Mouse (Mus musculus) testis, adult 2 months (tissue): ENCODE data around the gene Nhlrc2. TPM values are rescaled to one million over a fixed set of nuclear protein-coding genes. Genes with fewer than 3 reads are reported as not detected.

Experiments
- H3K27ac ChIP-seq: fragments of 200-500 bp; 2 replicates; pipeline ENCODE4 v1.5.1; 2012; ENCODE audit warnings: low read depth, low read length; ENCODE audit not compliant: control insufficient read depth, insufficient read depth
- H3K27me3 ChIP-seq: fragments of 200-500 bp; 2 replicates; pipeline ENCODE4 v1.6.1; 2012; ENCODE audit warnings: mild to moderate bottlenecking, low read length, moderate library complexity; ENCODE audit not compliant: control insufficient read depth, insufficient read depth
- H3K36me3 ChIP-seq: fragments of 200-500 bp; 2 replicates; pipeline ENCODE4 v1.6.1; 2012; ENCODE audit warnings: mild to moderate bottlenecking, low read length; ENCODE audit not compliant: control insufficient read depth, insufficient read depth
- H3K4me1 ChIP-seq: fragments of 200-500 bp; 2 replicates; pipeline ENCODE4 v1.6.1; 2012; ENCODE audit warnings: low read length; ENCODE audit not compliant: control insufficient read depth, insufficient read depth
- H3K4me3 ChIP-seq: fragments of 200-500 bp; 2 replicates; pipeline ENCODE4 v1.5.1; 2012; ENCODE audit warnings: low read depth, mild to moderate bottlenecking, low read length, moderate library complexity, mixed read lengths; ENCODE audit not compliant: control insufficient read depth
- CTCF ChIP-seq: fragments of 200-500 bp; IDR thresholded peaks from 2 replicates; pipeline ENCODE4 v1.5.1; 2012; ENCODE audit warnings: low read depth, mild to moderate bottlenecking, inconsistent platforms, low read length, moderate library complexity; ENCODE audit not compliant: control insufficient read depth, insufficient read depth, insufficient replicate concordance
- POLR2A ChIP-seq: fragments of 200-500 bp; IDR thresholded peaks from 2 replicates; pipeline ENCODE4 v1.6.1; 2012; ENCODE audit warnings: low read depth, mild to moderate bottlenecking, inconsistent platforms, low read length, moderate library complexity; ENCODE audit not compliant: control insufficient read depth
- polyA plus RNA-seq: library from polyadenylated mRNA; depleted of rRNA; stranded (reverse); fragments of >200 nt; gene quantifications from 2 replicates; pipeline ENCODE4 v1.2.3, GENCODE M21; 2012

Gene Nhlrc2
- polyA plus RNA-seq, 1 experiment, result 1.8 TPM

DNA sequence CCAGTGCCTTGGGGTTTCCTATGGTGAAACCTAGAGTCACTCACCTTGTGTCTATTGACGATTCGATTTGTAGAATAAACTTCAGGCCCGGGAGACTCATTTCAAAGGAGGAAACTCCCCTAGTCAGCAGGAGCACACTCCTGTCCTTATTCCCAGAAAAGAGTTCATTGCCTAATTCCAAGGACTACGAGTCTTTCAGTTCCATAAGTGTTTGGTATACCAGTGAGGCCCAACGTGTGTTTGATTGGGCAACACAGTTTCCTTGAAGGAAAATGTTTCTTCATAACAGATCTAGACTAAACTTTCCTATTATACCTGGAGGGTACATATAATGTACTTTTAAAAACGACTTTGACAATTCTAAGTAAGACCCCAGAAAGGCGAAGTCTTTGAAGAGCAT, 73.8 kb downstream of the Nhlrc2 start:
- Histone ChIP-seq H3K27ac (no peak overlapping the region), H3K4me1 (no peaks in the 10 kb centered on the region), H3K27me3 (no peaks in the 10 kb centered on the region), H3K36me3 (no peaks in the 10 kb centered on the region), H3K4me3 (no peak overlapping the region)
- TF ChIP-seq CTCF (no peak), POLR2A (no peak)

DNA sequence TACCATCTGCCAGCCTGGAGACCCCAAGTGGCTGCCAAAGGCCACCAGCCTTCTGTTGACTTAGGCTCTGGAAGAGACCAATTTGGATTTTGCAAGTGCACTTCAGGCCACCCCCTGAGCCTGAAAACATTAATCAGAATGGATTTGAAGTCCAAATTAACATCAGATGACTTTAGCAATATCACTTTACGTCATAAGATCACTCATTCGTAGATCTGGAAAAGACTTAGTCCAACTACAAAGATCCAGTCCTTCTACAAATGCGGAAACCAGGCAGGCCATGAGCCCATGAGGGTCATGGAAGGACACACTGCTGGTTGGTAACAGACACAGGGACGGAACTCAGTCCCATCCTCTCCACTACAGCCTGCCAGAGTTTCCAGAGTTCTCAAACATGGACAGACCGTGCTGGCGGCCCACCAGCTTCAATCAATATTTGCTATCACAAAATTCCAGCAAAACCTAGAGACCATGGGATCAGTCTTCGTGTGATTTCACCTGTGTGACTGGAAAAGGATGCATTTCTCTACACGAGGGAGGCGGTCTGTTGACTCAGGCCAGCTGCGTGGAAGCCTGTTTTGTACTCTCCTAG, 79.9 kb downstream of the Nhlrc2 start:
- no peak overlapping the region for H3K27ac ChIP-seq
- no peaks in the 10 kb centered on the region for H3K36me3 ChIP-seq
- no peaks in the 10 kb centered on the region for H3K27me3 ChIP-seq
- no peak overlapping the region for H3K4me3 ChIP-seq
- no peak for TF ChIP-seq POLR2A
- no peak for TF ChIP-seq CTCF
- no peaks in the 10 kb centered on the region for H3K4me1 ChIP-seq

DNA sequence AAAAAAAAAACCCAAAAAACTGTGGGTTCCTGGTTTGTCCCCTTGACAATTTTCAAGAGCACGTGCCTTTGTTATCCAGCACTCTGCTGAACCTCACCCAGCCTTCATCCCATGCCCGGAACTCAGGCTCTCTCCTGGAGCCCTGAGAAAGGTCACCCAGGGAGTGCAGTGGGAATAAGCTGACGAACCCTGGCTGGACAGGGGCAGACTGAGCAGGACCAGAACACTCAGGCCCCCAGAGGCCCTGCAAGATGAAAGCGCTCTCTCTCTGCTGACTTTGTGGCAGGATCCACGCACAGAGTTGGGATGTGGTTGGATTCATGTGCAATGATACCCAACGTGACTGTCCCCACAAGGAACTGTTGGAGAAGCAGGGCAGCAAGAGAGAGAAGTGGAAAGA, 81.6 kb downstream of the Nhlrc2 start:
- TF ChIP-seq POLR2A, result no peak
- no peak for TF ChIP-seq CTCF
- Histone ChIP-seq H3K36me3 (no peaks in the 10 kb centered on the region), H3K27ac (no peak overlapping the region), H3K27me3 (no peaks in the 10 kb centered on the region), H3K4me3 (no peak overlapping the region), H3K4me1 (no peaks in the 10 kb centered on the region)

GRCm38 (mm10) chr19:56631017-56631416, 83.0 kb downstream of the Nhlrc2 start:
- no peak overlapping the region for H3K27ac ChIP-seq
- H3K4me3 ChIP-seq, result no peak overlapping the region
- H3K36me3 ChIP-seq, result no peaks in the 10 kb centered on the region
- H3K4me1 ChIP-seq, result no peaks in the 10 kb centered on the region
- H3K27me3 ChIP-seq, result no peaks in the 10 kb centered on the region
- TF ChIP-seq CTCF (no peak), POLR2A (no peak)

DNA sequence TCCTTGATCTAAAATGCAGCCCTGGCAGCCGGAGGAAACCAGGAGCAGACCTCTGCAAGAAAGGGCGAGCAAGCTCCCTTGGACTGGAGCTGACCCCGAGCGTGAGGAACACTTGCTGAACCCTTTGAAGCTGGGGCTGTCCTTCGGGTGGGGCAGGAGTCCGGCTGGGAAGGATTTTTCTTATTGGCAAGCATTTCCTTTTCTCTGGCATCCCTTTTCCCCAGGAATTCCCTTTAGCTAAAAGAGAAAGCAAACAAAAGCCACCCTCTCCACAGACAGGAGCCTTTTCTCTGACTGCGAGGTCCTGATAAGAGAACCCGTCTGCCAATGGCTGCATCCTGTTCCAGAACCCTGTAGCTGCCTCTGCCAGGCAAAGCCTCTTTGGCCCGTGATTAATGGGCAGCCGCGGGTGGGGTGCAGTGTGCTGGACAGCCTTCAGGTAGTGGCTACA, 83.4 kb downstream of the Nhlrc2 start:
- H3K4me1 ChIP-seq, result no peaks in the 10 kb centered on the region
- no peak overlapping the region for H3K27ac ChIP-seq
- no peaks in the 10 kb centered on the region for H3K36me3 ChIP-seq
- H3K27me3 ChIP-seq, result no peaks in the 10 kb centered on the region
- TF ChIP-seq POLR2A, result no peak
- TF ChIP-seq CTCF, result no peak
- no peak overlapping the region for H3K4me3 ChIP-seq

- TF ChIP-seq POLR2A, result no peak
- TF ChIP-seq CTCF, result no peak
- Histone ChIP-seq H3K36me3 (no peaks in the 10 kb centered on the region), H3K27me3 (no peaks in the 10 kb centered on the region), H3K4me3 (no peak overlapping the region), H3K4me1 (no peaks in the 10 kb centered on the region), H3K27ac (no peak overlapping the region; the same call in 1 of the 2 replicates)
These were observed 89.1 kb downstream of the Nhlrc2 start for GRCm38 (mm10) chr19:56637035-56637683.

DNA sequence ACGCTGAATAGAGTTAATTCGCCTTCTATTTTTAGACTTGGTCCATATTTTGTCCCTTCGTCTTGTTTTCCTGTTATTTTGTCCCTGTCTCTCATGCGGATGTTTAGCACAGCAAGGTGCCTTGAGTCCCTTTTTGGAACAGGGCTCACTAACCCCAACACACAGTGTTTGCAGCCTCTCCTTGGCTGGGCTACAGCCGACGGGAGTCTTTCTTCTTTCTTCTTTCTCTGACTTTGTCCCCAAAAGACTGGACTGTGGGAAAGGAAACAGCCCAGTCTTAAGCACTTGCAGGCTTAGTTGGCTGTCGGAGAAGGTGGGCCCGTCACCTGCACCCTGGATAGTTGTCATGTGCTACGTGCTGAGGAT, 89.6 kb downstream of the Nhlrc2 start:
- Histone ChIP-seq H3K27ac (no peak overlapping the region), H3K36me3 (no peaks in the 10 kb centered on the region), H3K27me3 (no peaks in the 10 kb centered on the region), H3K4me3 (no peak overlapping the region), H3K4me1 (no peaks in the 10 kb centered on the region)
- TF ChIP-seq POLR2A (no peak), CTCF (no peak)
